Mouse (Mus musculus): ENCODE results near the gene Dlec1. TPM values are rescaled to one million over a fixed set of nuclear protein-coding genes. Genes with fewer than 3 reads are reported as not detected.

The Dlec1 gene
- polyA plus RNA-seq, 1 experiment from 2014 or later, result 0.06 TPM

GRCm38 (mm10) chr9:119144696-119145095, 42.4 kb downstream of the Dlec1 start:
- WGBS (ENCODE audit: missing documents), result 90% methylated on average over 8 of the region's 8 CpGs
- no peak overlapping the region for H3K4me3 ChIP-seq (ENCODE audit: inconsistent target)
- no peaks in the 10 kb centered on the region for H3K79me2 ChIP-seq (ENCODE audit: inconsistent target)
- H3K27ac ChIP-seq, result no peak overlapping the region
- H3K36me3 ChIP-seq (ENCODE audit: inconsistent target), result no peaks in the 10 kb centered on the region

GRCm38 (mm10) chr9:119145137-119145536, 42.9 kb downstream of the Dlec1 start:
- 94% methylated on average over 9 of the region's 10 CpGs for WGBS (ENCODE audit: missing documents)
- Histone ChIP-seq H3K36me3 (ENCODE audit: inconsistent target) (no peaks in the 10 kb centered on the region), H3K27ac (no peak overlapping the region), H3K79me2 (ENCODE audit: inconsistent target) (no peaks in the 10 kb centered on the region), H3K4me3 (ENCODE audit: inconsistent target) (no peak overlapping the region)

GRCm38 (mm10) chr9:119145638-119146037, 43.4 kb downstream of the Dlec1 start:
- Histone ChIP-seq H3K36me3 (ENCODE audit: inconsistent target) (no peaks in the 10 kb centered on the region), H3K79me2 (ENCODE audit: inconsistent target) (no peaks in the 10 kb centered on the region), H3K4me3 (ENCODE audit: inconsistent target) (no peak overlapping the region), H3K27ac (no peak overlapping the region)
- 75% methylated on average over 6 of the region's 6 CpGs for WGBS (ENCODE audit: missing documents)

DNA sequence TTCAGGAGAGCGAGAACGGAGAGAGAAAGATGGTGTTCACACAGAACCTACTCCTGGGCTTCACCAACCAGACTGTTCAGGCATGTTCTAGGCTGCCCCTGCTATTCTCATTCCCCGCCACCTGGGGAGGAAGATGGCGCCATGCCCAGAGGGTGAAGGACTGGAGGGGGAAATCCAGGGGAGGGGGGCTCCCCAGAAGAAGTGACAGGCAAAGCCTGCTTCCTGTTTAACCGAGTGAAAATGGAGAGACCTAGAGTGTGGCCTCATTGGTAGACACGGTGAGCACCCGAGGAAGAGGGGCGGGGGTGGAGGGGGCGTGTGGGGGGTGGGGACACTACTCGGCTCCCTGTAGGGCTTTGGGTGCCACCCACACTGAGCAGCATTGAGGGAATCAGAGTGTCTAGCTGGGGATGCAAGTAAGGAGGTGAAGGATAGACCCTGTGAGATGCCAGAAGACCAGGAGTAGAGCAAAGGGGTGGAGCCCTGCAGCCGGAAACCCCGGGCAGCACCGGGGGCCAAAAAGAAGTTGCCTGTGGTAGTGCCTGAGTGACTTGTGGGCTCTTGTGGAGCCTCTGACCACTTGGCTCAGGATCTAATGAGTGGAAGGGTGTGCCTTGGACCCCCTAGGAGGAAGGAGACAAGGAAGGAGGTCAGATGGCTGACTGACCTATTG, 44.0 kb downstream of the Dlec1 start:
- Histone ChIP-seq H3K79me2 (ENCODE audit: inconsistent target) (no peaks in the 10 kb centered on the region), H3K36me3 (ENCODE audit: inconsistent target) (no peaks in the 10 kb centered on the region), H3K4me3 (ENCODE audit: inconsistent target) (no peak overlapping the region), H3K27ac (no peak overlapping the region)
- WGBS (ENCODE audit: missing documents), result 26% methylated on average over 12 of the region's 13 CpGs

GRCm38 (mm10) chr9:119149601-119150000, 47.3 kb downstream of the Dlec1 start:
- H3K36me3 ChIP-seq (ENCODE audit: inconsistent target), result no peaks in the 10 kb centered on the region
- 11% methylated on average over 4 of the region's 5 CpGs for WGBS (ENCODE audit: missing documents)
- no peak overlapping the region for H3K4me3 ChIP-seq (ENCODE audit: inconsistent target)
- no peaks in the 10 kb centered on the region for H3K79me2 ChIP-seq (ENCODE audit: inconsistent target)
- no peak overlapping the region for H3K27ac ChIP-seq

GRCm38 (mm10) chr9:119151751-119152150, 49.5 kb downstream of the Dlec1 start:
- no peaks in the 10 kb centered on the region for H3K79me2 ChIP-seq (ENCODE audit: inconsistent target)
- no peak overlapping the region for H3K27ac ChIP-seq
- no peaks in the 10 kb centered on the region for H3K36me3 ChIP-seq (ENCODE audit: inconsistent target)
- WGBS (ENCODE audit: missing documents), result 72% methylated on average over 2 of the region's 2 CpGs
- H3K4me3 ChIP-seq (ENCODE audit: inconsistent target), result no peak overlapping the region

GRCm38 (mm10) chr9:119155416-119155815, 53.1 kb downstream of the Dlec1 start:
- Histone ChIP-seq H3K4me3 (ENCODE audit: inconsistent target) (no peak overlapping the region), H3K36me3 (ENCODE audit: inconsistent target) (no peaks in the 10 kb centered on the region), H3K27ac (no peak overlapping the region), H3K79me2 (ENCODE audit: inconsistent target) (no peaks in the 10 kb centered on the region)
- WGBS (ENCODE audit: missing documents), result 89% methylated on average over 8 of the region's 8 CpGs

DNA sequence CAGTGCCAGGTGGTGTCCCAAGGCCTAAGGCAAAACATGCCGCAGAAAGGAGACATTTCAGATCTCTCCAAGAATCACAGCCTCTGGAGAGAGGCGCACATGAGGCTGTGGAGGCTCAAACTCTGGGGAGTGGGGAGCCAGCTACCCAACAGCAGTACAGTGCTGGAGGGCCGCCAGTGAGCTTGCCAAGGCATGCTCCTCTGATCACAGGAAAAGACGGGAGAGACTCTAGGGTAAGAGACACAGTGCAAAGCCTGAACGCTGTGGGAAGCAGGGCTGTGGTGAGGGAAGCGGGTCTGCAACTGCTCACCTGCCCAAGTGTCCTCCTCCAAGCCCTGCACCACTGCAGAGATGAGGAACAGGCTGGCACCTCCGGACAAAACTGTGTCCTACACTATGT, 53.5 kb downstream of the Dlec1 start:
- WGBS (ENCODE audit: missing documents), result 54% methylated on average over 7 of the region's 7 CpGs
- Histone ChIP-seq H3K4me3 (ENCODE audit: inconsistent target) (no peak overlapping the region), H3K79me2 (ENCODE audit: inconsistent target) (no peaks in the 10 kb centered on the region), H3K36me3 (ENCODE audit: inconsistent target) (no peaks in the 10 kb centered on the region), H3K27ac (no peak overlapping the region)

DNA sequence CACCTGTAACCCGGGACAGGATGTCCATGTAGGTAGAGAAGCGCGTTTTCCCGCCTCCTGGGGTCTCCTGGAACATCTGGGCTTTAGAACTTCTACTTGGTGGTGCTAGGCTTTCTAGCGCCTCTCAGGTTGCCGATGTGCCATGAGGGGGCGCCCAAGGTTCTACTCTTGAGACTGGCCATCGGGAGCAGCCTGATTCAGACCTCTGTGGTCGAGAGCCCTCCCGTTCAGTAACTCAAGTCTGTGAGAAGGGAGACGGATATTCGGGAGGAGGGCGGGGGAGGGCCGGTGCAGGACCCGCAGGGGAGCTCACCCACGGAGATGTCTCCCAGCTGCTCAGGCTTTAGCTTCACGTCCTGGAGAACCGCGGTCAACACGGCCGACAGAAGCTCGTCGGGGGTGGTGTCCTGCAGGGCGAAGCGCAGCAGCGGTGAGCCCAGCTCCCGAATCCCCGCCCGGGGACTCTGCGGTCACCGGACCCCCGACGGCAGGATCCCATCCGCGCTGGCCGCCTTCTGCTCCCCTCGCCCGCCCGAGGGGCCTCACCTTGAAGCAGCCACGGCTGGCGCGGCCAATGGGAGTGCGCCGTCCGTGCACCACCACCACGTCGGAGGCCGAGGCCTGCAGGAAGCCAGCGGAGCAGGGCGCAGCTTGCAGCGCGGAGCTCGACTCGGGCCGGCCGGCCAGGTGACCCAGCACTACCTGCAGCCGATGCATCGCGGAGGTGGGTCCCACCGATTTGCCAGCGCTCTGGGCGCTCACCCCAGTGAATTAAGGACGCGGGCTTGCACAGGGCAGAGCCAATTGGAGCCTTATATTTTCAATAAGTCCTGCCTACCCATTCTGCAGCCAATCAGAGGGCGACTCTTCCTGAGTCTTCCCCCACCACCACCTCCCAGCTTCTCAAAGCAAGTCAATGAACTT, 54.3 kb downstream of the Dlec1 start, which contains the start of gene Acaa1b:
Gene Acaa1b (minus strand): TSS at position 816 of the 924 bp plus-strand sequence.
- 3% methylated on average over 64 of the region's 65 CpGs for WGBS (ENCODE audit: missing documents)
- Histone ChIP-seq H3K36me3 (ENCODE audit: inconsistent target) (no peaks in the 10 kb centered on the region), H3K4me3 (ENCODE audit: inconsistent target) (no peak within 1 kb of the TSS), H3K79me2 (ENCODE audit: inconsistent target) (no peaks in the 10 kb centered on the region), H3K27ac (no peak within 1 kb of the TSS)

DNA sequence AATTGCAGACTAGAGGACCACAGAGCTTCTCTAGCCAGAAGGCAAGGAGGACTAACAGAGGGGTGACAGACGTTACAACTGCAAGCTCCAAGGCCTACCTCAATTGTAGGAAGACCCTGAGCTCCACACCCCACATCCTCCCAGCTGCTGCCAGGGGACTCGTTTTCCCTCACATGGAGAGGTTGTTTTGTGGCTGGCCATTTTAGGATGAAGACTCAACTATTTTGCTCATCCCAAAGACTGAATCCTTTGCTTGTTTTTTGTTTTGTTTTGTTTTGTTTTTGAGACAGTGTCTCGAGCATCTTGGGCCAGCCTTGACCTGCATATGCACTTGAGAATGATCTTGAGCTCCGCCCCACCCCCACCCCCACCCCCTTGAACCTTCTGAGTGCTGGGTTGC, 56.6 kb downstream of the Dlec1 start, which contains the start of gene Gm47289:
Gene Gm47289 (plus strand): TSS at position 301 of the 400 bp plus-strand sequence.
- 70% methylated on average over 4 of the region's 4 CpGs for WGBS (ENCODE audit: missing documents)

DNA sequence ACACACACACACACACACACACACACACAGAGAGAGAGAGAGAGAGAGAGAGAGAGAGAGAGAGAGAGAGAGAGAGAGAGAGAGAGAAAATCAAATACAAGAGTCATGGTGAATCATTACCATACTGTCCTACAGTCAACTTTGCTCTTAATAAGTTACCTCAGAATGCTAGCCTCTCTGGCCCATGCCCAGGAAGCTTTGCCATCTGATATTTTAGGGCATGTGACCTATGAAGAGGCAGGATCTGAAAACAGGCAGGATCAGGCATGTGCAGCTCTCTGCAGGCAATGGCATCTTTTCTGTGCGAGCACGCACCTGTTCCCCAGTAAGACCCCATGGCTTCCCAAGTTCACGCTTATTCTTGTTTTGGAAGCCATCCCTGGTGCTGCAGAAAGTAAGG, 58.4 kb downstream of the Dlec1 start:
- no peak overlapping the region for H3K4me3 ChIP-seq (ENCODE audit: inconsistent target)
- 93% methylated on average over 3 of the region's 3 CpGs for WGBS (ENCODE audit: missing documents)

More for the DNA sequence above, 56.6 kb downstream of the Dlec1 start, which contains the start of gene Gm47289:
- Histone ChIP-seq H3K27ac (no peak within 1 kb of the TSS), H3K36me3 (ENCODE audit: inconsistent target) (no peaks in the 10 kb centered on the region), H3K4me3 (ENCODE audit: inconsistent target) (no peak within 1 kb of the TSS), H3K79me2 (ENCODE audit: inconsistent target) (no peaks in the 10 kb centered on the region)

DNA sequence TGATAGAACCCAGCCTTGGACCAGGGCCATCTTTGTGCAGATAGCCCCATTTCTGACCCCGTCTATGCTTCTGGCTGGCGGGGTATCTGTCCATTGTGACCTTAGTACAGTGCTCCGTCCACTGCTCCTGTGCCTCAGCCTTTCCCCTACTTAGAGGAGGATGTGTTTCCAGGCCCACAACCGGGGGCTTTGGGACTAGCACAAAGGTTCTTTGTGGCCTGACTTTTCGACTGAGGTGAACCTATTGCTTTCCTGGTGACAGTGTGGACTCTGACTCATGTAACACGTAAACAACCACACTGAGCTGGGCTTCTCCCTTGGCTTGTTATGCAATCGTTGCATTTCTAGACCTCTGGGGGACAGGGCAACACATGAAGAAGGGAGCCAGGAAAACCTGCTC, 62.5 kb downstream of the Dlec1 start:
- WGBS (ENCODE audit: missing documents), result 76% methylated on average over 7 of the region's 7 CpGs
- no peaks in the 10 kb centered on the region for H3K79me2 ChIP-seq (ENCODE audit: inconsistent target)
- H3K36me3 ChIP-seq (ENCODE audit: inconsistent target), result no peaks in the 10 kb centered on the region
- H3K4me3 ChIP-seq (ENCODE audit: inconsistent target), result no peak overlapping the region
- no peak overlapping the region for H3K27ac ChIP-seq

More for the DNA sequence above, 58.4 kb downstream of the Dlec1 start:
- no peak overlapping the region for H3K27ac ChIP-seq
- H3K79me2 ChIP-seq (ENCODE audit: inconsistent target), result no peaks in the 10 kb centered on the region
- H3K36me3 ChIP-seq (ENCODE audit: inconsistent target), result no peaks in the 10 kb centered on the region

GRCm38 (mm10) chr9:119165548-119165947, 63.3 kb downstream of the Dlec1 start:
- Histone ChIP-seq H3K27ac (no peak overlapping the region), H3K36me3 (ENCODE audit: inconsistent target) (no peaks in the 10 kb centered on the region), H3K79me2 (ENCODE audit: inconsistent target) (no peaks in the 10 kb centered on the region), H3K4me3 (ENCODE audit: inconsistent target) (no peak overlapping the region)
- 95% methylated on average over 6 of the region's 6 CpGs for WGBS (ENCODE audit: missing documents)

GRCm38 (mm10) chr9:119167608-119168007, 65.3 kb downstream of the Dlec1 start:
- Histone ChIP-seq H3K4me3 (ENCODE audit: inconsistent target) (no peak overlapping the region), H3K27ac (no peak overlapping the region), H3K79me2 (ENCODE audit: inconsistent target) (no peaks in the 10 kb centered on the region), H3K36me3 (ENCODE audit: inconsistent target) (no peaks in the 10 kb centered on the region)
- WGBS (ENCODE audit: missing documents), result 100% methylated on average over 2 of the region's 2 CpGs

DNA sequence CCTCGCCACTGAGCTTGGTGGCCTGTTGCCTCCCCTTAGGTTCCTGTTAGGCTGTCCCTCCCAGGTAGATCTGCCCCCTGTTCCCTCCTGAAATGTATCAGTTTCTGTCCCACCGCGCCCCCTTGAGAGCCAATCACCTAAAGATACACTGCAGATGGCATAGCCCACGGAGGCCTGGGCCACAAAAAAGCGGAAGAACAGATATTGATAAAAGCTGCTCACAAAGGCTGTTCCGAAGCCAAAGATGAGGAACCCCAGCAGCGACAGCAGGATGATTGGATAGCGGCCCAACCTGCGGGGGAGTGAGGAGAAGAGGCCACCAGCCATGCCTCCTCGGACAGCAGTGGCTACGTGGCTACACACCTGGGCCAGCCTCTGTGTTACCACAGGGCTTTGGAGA, 77.0 kb downstream of the Dlec1 start:
- WGBS (ENCODE audit: missing documents), result 95% methylated on average over 11 of the region's 11 CpGs

More for the DNA sequence above, 77.0 kb downstream of the Dlec1 start:
- Histone ChIP-seq H3K79me2 (ENCODE audit: inconsistent target) (no peaks in the 10 kb centered on the region), H3K27ac (no peak overlapping the region), H3K4me3 (ENCODE audit: inconsistent target) (no peak overlapping the region), H3K36me3 (ENCODE audit: inconsistent target) (no peaks in the 10 kb centered on the region)
